Mouse (Mus musculus) limb, embryonic 14.5 days (tissue): ENCODE measurements around the gene Ubxn2a. TPM values are rescaled to one million over a fixed set of nuclear protein-coding genes. Genes with fewer than 3 reads are reported as not detected.
A peak's percentile ranks its signal among the peaks of the same experiment; 100 is the strongest.

Experiments used
- ATAC-seq: fragments of 200-750 bp; cut with Nextera tagmentation; 2 replicates; pipeline ENCODE4 v1.8.0; 2017; ENCODE audit warnings: low read depth, moderate number of reproducible peaks, moderate TSS enrichment; ENCODE audit not compliant: low FRiP score
- DNase-seq: peaks from one replicate; pipeline ENCODE4 v3.0.0-alpha.2; 2015; ENCODE audit warnings: low spot score
- H3K27ac ChIP-seq: fragments of 300-500 bp; sonication (generic); replicated peaks from 2 replicates; pipeline ENCODE4 v1.5.1; 2014; ENCODE audit warnings: low read depth, mild to moderate bottlenecking, low read length, moderate library complexity, mixed read lengths
- H3K27me3 ChIP-seq: fragments of 300-500 bp; sonication (generic); 2 replicates; pipeline ENCODE4 v1.6.1; 2014; ENCODE audit warnings: low read length, mixed read lengths; ENCODE audit not compliant: control insufficient read depth, insufficient read depth
- H3K36me3 ChIP-seq: fragments of 300-500 bp; sonication (generic); 2 replicates; pipeline ENCODE4 v1.6.1; 2014; ENCODE audit warnings: mild to moderate bottlenecking, low read length, moderate library complexity, mixed read lengths; ENCODE audit not compliant: control insufficient read depth, insufficient read depth
- H3K4me1 ChIP-seq: fragments of 300-500 bp; sonication (generic); 2 replicates; pipeline ENCODE4 v1.6.1; 2014; ENCODE audit warnings: antibody characterized with exemption, low read length, mixed read lengths; ENCODE audit not compliant: control insufficient read depth, insufficient read depth
- H3K4me2 ChIP-seq: fragments of 300-500 bp; sonication (generic); replicated peaks from 2 replicates; pipeline ENCODE4 v1.6.1; 2014; ENCODE audit warnings: low read depth, mild to moderate bottlenecking, low read length, moderate library complexity; ENCODE audit not compliant: severe bottlenecking
- H3K4me3 ChIP-seq: fragments of 300-500 bp; sonication (generic); replicated peaks from 2 replicates; pipeline ENCODE4 v1.5.1; 2014; ENCODE audit warnings: low read length
- H3K9ac ChIP-seq: fragments of 300-500 bp; sonication (generic); 2 replicates; pipeline ENCODE4 v1.6.1; 2014; ENCODE audit warnings: mild to moderate bottlenecking, low read depth, low read length, moderate library complexity; ENCODE audit not compliant: severe bottlenecking
- H3K9me3 ChIP-seq: fragments of 300-500 bp; sonication (generic); 2 replicates; pipeline ENCODE4 v1.6.1; 2016; ENCODE audit warnings: low read length; ENCODE audit not compliant: control insufficient read depth
- POLR2A ChIP-seq: fragments of 200-500 bp; IDR thresholded peaks from 2 replicates; pipeline ENCODE4 v1.8.0; 2012; ENCODE audit warnings: inconsistent platforms, mild to moderate bottlenecking, moderate library complexity, borderline replicate concordance; ENCODE audit not compliant: insufficient read depth, insufficient read length; ENCODE audit errors: extremely low read depth
- WGBS: fragments of 180-500 bp; shearing (Covaris S2); extraction: QIAGEN DNeasy Blood & Tissue Kit; methylation state at CpG from one replicate; pipeline ENCODE4 v1.1.7; 2014; 5-methylcytosine and 5-hydroxymethylcytosine counted together
- polyA plus RNA-seq, 2 experiments: library from polyadenylated mRNA; depleted of rRNA in 1 of 2; stranded (reverse) in 1 of 2; unstranded in 1 of 2; fragments of >200 nt; fragmentation: Nextera tagmentation in 1 of 2; extraction: Ambion mirVana in 1 of 2; gene quantifications; 2 replicates each; pipeline versions ENCODE4 v1.2.1 to v1.2.3; 2012 to 2014

Ubxn2a gene
- polyA plus RNA-seq, 2 experiments = 5.8 to 18.2 TPM

GRCm38 (mm10) chr12:4908391-4908790 lies 886 bp upstream of the Ubxn2a start:
- no peak for ATAC-seq
- TF ChIP-seq POLR2A = no peak
- no peak overlapping the region for H3K4me3 ChIP-seq
- 92% methylated on average over 7 of the region's 7 CpGs for WGBS
- H3K4me1 ChIP-seq = no peaks in the 10 kb centered on the region
- no peak for DNase-seq
- H3K36me3 ChIP-seq = no peaks in the 10 kb centered on the region
- H3K9ac ChIP-seq = no peak overlapping the region
- no peaks in the 10 kb centered on the region for H3K9me3 ChIP-seq
- H3K27me3 ChIP-seq = no peaks in the 10 kb centered on the region
- no peak overlapping the region for H3K4me2 ChIP-seq
- no peak overlapping the region for H3K27ac ChIP-seq

- Histone ChIP-seq H3K27ac (no peak overlapping the region; the same call in 1 of the 2 replicates), H3K4me3 (peak overlapping the region; percentile 76), H3K27me3 (no peaks in the 10 kb centered on the region), H3K9ac (peak overlapping the region; percentile 84), H3K4me1 (no peaks in the 10 kb centered on the region), H3K9me3 (no peaks in the 10 kb centered on the region), H3K4me2 (peak overlapping the region; percentile 78), H3K36me3 (no peaks in the 10 kb centered on the region; the same call in 1 of the 2 replicates)
- no peak for TF ChIP-seq POLR2A
- DNase-seq (no peak), ATAC-seq (no peak)
- 45% methylated on average over 7 of the region's 7 CpGs for WGBS
Measured at GRCm38 (mm10) chr12:4906476-4906875, 1.0 kb downstream of the Ubxn2a start.

GRCm38 (mm10) chr12:4905946-4906345 lies 1.6 kb downstream of the Ubxn2a start:
- no peak overlapping the region for H3K4me2 ChIP-seq
- H3K36me3 ChIP-seq = no peaks in the 10 kb centered on the region; the same call in 1 of the 2 replicates
- no peak overlapping the region for H3K27ac ChIP-seq
- no peak for ATAC-seq
- no peak for TF ChIP-seq POLR2A
- H3K4me3 ChIP-seq = no peak overlapping the region
- WGBS = 85% methylated on average over 7 of the region's 7 CpGs
- H3K27me3 ChIP-seq = no peaks in the 10 kb centered on the region
- no peaks in the 10 kb centered on the region for H3K9me3 ChIP-seq
- H3K4me1 ChIP-seq = no peaks in the 10 kb centered on the region
- no peak for DNase-seq
- H3K9ac ChIP-seq = no peak overlapping the region

- H3K36me3 ChIP-seq = peaks cover 9% of the 10 kb centered on the region; the same call in 1 of the 2 replicates
- no peak overlapping the region for H3K4me2 ChIP-seq
- WGBS = 91% methylated on average over 5 of the region's 5 CpGs
- no peak overlapping the region for H3K9ac ChIP-seq
- ATAC-seq = no peak
- H3K9me3 ChIP-seq = no peaks in the 10 kb centered on the region
- no peak for DNase-seq
- no peak overlapping the region for H3K4me3 ChIP-seq
- no peak overlapping the region for H3K27ac ChIP-seq
- H3K27me3 ChIP-seq = no peaks in the 10 kb centered on the region
- TF ChIP-seq POLR2A = no peak
- no peaks in the 10 kb centered on the region for H3K4me1 ChIP-seq
Measured at GRCm38 (mm10) chr12:4898024-4898423, 9.5 kb downstream of the Ubxn2a start.

GRCm38 (mm10) chr12:4889891-4890290 lies 17.6 kb downstream of the Ubxn2a start:
- no peak overlapping the region for H3K27ac ChIP-seq
- no peak for ATAC-seq
- no peak overlapping the region for H3K4me3 ChIP-seq
- no peak overlapping the region for H3K9ac ChIP-seq
- peaks cover 9% of the 10 kb centered on the region; the same call in 1 of the 2 replicates for H3K36me3 ChIP-seq
- no peak for TF ChIP-seq POLR2A
- no peaks in the 10 kb centered on the region for H3K27me3 ChIP-seq
- no peak for DNase-seq
- no peaks in the 10 kb centered on the region for H3K9me3 ChIP-seq
- 80% methylated on average over 1 of the region's 1 CpGs for WGBS
- H3K4me2 ChIP-seq = no peak overlapping the region
- no peaks in the 10 kb centered on the region for H3K4me1 ChIP-seq

GRCm38 (mm10) chr12:4889251-4889650 lies 18.3 kb downstream of the Ubxn2a start:
- Histone ChIP-seq H3K4me2 (no peak overlapping the region), H3K27ac (no peak overlapping the region), H3K27me3 (no peaks in the 10 kb centered on the region), H3K9ac (no peak overlapping the region), H3K36me3 (peaks cover 9% of the 10 kb centered on the region; the same call in 1 of the 2 replicates), H3K4me3 (no peak overlapping the region), H3K9me3 (no peaks in the 10 kb centered on the region), H3K4me1 (no peaks in the 10 kb centered on the region)
- DNase-seq (no peak), ATAC-seq (no peak)
- WGBS = 94% methylated on average over 2 of the region's 2 CpGs
- no peak for TF ChIP-seq POLR2A
